Mouse (Mus musculus): ENCODE results near the gene Meis1.

DNA sequence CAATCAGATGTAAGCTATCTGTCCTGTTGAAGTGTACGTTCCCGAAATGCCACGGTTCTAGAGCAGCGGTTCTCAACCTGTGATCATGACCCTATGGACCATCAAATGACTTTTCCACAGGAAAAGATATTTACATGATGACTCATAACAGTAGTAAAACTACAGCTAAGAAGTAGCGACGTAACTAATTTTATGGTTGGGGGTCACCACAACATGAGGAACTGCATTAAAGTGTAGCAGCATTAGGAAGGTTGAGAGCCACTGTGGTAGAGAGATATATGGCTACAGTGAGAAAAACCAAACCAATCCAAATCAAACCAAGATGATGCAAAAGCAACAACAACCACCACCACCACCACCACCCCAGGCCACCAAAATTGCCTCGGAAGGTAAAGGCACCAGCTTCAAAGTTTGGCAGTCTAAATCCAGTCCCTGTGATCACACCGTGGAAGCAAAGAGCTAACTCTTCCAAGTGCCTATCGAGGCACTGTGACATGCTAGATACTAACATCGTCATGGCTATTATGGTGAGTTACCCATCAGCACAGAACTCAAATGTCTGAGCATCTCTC, 17.9 kb upstream of the Meis1 start:
- TF ChIP-seq EP300 (IDR thresholded peaks at IDR 0.05; ENCODE audit: insufficient read depth, low read depth, low read length) (no peak), CTCF (IDR thresholded peaks at IDR 0.05; ENCODE audit: low read depth, low read length) (no peak), POLR2A (IDR thresholded peaks at IDR 0.05; ENCODE audit: insufficient read depth, low read length) (no peak)
